Mouse (Mus musculus) embryo, embryonic 9.5 days (tissue): ENCODE measurements around the gene Tnfrsf25.

ENCODE experiments used
- DNase-seq: peaks from one replicate; pipeline ENCODE4 v3.0.0-alpha.2; 2017; ENCODE audit errors: extremely low spot score

Tnfrsf25 gene

DNA sequence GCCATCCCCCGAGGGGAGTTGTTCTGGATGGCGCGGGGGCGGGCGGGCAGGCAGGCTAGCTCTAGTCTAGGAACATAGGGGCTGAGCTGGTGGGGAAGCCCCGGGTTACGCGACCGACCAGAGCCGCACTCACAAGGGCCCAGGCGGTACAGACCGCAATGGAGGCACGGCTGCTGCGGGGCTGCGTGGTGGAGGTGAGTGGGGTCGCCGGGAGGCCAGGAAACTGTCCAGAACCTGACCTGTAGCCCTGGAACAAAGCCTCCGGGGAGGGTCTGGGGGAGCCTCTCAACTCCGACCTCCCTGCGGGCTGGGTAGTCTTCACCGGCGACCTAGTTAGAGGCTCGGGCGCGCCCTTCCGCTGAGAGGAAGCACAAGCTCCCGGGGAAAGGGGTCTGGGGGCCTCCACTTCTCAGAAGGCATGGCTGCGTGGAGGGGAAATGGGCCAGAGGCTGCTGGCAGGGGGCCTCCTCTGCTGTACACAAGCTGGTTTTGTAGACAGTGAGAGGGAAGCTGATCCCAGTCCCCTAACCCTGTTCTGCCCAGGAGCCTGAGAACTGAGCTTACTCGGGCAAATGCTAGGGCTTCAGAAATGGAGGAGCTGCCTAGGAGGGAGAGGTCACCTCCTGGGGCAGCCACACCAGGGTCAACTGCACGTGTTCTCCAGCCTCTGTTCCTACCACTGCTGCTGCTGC lies at the start of gene Tnfrsf25:
Gene Tnfrsf25, plus strand, starts transcription at position 14 of the 692 bp plus-strand sequence.
- DNase-seq, result peak; percentile 40

DNA sequence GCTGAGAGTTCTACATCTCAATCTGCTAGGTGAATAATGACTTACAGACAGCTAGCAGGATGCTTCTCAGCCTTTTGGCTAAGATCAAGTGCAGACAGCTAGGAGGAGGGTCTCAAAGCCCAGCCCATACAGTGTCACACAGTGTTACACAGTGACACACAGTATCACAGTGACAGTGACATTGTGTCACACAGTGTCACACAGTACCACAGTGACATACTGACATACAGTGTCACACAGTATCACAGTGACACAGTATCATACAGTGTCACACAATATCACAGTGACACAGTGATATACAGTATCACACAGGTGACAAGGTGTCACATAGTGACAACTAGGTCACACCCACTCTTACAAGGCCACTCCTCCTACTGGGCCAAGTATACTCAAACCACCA lies 48.5 kb upstream of the Tnfrsf25 start:
- no peak for DNase-seq

DNA sequence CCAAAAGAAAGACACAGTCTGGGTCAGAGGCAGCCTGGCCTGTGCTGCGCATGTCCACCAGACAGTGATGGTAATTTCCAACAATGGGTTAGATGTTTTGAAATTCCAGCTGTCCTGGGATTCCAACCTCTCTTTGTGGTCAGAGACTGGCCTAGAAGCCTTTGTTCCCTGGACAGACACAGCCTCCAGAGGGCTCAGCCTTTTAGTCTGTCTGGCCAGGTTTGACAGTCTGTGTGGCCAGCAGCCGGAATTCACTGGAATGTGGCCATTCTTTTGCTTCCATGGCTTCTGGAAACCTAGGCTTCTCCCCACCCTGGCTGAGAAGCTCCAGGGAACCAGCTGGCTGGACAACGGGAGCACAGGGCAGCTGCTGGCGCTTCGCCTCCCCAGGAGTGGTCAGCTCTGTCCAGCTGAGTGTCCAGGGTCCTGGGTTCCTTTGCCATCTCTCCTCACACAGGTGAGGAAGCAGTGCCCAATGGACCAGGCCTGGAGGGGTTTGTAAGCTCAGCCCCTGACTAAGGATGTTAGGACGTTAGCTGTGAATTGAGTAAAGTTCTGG lies 47.5 kb upstream of the Tnfrsf25 start:
- no peak for DNase-seq

DNA sequence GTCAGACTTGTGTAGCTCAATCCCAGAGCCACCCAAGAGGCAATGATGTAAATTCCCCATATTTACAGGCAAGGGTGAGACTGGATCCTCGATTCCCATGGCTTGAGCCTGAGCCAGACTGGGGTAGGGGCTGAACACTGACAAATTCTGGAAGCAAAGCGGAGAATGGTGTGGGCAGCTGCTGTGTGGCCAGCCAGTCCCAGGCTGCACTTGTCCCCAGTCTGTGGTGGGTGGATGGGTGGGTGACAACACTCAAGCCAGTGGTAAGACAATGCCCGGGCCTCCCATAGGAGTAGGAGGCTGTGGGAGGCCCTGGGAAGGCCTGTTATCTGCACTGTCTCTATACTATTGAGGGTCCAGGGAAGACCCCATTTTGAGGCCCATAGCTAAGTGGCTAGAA lies 46.5 kb upstream of the Tnfrsf25 start:
- no peak for DNase-seq

DNA sequence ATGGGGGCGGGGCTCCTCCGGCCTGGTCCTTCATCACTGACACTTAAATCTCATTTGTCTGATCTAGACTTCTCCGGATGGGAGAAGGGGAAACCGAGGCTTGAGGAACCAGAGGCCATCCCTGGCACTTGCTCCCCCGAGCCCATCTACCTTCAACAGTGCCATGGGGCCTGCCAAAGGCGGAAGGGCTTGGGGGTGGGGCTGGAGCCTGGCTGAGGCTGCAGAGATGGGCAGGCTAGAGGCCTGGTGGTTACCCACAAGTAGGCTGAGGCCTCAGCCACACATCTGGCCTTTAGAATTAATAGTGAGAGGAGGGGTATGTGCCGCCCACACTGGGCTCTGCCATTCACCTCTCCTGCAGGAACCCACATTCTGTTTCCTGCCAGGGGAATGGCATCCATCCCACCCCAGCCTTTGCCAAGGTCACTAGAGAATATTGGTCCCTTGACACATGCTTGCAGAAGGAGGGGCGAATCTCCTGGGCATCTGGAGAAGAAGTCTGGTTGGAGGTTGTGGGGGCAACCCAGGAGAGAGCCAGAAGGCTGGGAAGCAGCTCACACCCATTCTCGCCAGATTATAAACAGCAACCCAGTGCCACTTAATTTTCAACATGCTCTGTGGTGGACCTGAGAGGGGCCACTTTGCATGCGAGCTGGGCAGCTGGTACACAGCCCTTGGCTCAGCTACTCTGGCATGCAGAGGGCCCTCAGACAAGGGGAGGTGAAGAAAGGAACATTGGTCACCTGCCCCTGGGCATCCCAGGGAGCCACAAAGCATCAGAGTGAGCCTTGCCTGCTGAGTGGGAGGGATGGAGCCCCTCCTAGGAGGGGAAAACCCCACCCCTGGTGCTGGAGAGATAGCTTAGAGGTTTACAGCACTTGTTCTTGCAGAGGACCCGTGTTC lies 45.0 kb upstream of the Tnfrsf25 start:
- DNase-seq, result no peak

DNA sequence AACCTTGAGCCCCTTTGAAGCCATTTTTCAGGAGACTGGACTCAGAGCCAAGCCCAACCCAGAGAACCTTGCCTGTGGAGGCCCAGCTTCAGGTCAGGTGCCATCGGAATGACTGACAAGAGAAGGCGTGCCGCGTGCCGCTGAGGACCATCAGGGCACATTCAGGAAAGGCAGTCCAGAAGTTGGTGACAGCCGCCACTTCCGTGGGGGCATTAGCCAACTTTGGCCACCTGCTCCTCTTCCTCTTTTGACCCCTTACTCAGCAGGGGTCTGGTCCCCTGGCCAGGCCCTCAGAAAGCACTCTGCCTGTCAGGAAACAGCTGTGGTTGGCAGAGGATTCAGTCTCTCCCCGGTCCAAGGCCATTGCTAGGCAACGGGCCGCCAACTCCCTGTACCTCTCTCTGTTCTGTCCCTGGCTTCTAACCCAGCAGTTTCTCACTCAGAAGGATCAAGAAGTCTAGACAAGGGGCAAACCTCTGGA lies 43.6 kb upstream of the Tnfrsf25 start, which contains the start of gene Plekhg5:
Gene Plekhg5, plus strand, starts transcription at position 378 of the 481 bp plus-strand sequence.
- DNase-seq, result no peak

DNA sequence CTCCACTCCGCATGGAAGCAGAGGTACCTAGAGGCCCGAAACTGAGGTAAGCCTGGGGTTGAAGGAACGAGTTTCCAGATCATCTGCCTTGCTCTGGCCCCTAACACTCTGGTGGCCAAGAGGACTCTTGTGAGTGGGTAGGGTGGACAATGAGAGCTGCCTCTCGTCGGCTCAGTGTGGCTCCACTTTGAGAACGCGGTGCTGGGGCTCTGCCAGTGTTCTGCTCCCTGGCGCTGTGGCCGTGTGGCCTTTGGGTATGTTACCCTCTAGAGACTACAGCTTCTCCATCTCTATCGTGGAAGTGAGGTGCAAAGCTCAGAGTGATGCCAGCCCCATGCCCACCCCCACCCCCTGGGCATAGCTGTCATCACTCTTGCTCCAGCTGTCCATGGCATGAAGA lies 43.1 kb upstream of the Tnfrsf25 start:
- DNase-seq, result no peak

DNA sequence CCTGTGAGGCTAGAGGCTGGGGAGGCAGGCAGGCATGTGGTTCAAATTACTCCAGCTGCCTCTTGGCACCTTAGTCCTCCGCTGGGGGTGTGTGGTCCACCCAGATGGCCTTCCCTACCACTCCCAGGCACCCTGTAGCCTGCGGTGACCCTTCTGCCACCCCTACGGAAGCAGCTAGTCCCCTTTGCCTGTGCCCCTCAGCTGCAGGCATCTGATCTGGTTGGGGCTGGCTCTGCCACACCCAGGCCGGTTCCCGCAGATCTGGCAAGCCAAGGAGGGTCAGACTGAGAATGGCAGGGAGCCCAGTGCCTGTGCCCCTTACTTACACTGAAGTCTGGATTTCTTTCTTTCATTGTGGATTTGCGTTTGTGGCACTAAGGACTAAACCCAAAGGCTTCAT lies 42.0 kb upstream of the Tnfrsf25 start:
- DNase-seq, result no peak

DNA sequence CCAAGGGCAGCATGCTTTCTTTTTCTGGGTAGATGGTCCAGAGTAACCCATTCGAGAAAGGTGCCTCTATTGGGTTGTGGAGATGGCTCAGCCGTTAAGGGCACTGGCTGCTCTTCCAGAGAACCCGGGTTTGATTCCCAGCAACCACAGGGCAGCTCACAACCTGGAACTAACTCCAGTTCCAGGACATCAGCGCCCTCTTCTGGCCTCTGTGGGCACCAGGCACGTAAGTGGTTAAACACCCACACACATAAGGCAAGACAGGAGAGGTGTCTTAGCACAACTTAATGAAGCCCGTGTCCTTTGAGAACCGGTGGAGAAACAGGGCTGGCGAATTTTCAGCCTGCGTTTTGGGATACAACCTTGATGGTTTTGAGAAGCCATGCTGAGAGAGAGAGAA lies 41.2 kb upstream of the Tnfrsf25 start:
- no peak for DNase-seq

DNA sequence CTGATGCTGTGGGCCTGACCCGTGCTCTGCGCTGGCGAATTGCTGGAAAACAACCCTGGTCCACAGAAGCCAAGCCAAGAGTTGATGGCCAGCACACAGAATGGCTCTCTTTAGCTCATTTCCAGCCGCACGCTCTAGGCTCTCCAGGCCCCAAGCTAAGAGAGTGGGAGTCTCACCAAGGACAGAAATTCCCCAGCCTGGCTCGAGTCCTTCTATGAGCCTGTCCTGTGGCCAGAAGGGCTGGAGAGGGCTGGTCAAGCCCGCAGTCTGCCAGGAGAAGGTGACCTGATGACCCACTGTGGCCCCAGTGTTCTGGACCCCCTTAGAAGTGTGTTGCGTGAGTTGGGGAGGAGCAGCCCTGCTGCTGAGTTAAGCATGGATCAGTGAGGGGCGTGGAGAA lies 38.5 kb upstream of the Tnfrsf25 start:
- no peak for DNase-seq

DNA sequence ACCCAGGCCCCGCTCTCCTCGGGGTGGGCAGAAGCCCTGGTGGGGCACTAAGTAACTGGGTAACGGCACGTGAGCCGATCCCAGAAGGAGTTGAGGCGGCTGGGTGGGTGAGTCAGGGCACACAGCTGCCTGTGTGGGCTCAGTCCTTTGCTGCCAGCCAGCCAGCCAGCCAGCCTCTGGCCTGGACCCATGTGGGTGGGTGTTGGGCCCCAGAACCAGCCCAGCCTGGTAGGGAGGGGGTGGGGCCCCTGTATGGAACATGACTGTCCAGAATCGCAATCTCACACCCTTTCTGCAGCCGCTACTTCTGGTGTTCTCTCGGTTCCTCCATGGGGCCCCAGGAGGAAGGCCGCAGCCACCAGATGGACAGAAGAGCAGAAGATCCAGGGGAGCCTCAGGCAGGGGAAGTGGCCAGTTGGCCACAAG lies 37.6 kb upstream of the Tnfrsf25 start:
- no peak for DNase-seq

DNA sequence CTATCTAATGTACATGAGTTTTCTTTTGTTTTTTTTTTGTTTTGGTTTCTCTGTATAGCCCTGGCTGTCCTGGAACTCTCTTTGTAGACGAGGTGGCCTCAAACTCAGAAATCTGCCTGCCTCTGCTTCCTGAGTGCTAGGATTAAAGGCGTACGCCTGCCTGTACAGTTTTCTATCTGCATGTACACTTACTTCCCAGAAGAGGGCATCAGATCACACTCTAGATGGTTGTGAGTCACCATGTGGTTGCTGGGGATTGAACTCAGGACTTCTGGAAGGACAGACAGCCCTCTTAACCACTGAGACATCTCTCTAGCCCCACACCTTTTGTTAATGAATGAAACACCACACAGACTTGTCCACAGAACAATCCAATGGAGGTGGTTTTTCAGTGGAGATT lies 36.5 kb upstream of the Tnfrsf25 start:
- DNase-seq, result no peak

DNA sequence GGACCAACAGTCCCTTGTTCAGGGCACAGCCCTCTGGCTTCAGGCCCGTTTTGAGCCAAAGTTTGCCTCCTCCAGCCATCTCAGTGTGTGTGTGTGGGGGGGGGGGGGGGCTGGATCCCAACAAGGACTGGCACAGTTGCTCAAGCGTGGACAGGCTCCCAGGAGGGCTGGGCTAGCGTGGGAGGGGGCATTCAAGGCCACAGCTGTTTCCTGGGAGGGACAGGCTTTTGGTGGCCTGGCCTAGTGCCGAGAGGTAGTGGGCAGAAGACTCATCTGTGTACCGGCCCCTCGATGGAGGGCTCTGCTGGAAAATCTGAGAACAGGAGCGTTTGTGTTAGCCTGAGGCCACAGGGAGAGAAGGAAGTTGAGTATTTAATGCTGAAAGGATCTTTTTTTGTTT lies 35.8 kb upstream of the Tnfrsf25 start:
- no peak for DNase-seq

DNA sequence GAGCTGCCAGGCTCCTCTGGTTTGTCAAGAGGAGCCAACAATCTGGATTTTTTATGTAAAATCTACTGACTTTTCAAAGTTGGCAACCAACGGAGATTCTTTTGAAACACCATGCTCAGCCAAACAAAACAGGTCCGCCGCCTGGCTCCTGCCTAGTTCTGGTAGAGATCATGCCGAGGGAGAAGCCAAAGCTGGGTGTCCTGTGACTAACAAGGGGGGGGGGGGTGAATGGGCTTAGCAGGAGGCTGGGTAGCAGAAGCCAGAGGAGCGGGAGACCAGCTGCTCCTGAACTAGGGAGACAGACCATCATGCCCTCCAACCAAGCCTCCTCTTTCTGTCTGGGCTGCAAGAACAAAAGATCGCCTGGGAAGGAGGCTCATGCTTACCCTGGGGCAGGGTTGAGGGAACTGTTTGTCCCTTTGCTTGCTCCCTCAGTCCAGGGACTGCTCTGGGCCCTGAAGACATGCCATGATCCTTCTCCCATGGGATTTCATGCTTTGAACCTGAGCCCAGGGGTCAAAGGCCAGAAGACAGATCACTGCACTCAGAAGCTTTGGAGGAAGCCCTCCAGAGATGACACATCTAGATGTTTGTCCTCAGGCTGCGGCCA lies 32.0 kb upstream of the Tnfrsf25 start:
- DNase-seq, result no peak

DNA sequence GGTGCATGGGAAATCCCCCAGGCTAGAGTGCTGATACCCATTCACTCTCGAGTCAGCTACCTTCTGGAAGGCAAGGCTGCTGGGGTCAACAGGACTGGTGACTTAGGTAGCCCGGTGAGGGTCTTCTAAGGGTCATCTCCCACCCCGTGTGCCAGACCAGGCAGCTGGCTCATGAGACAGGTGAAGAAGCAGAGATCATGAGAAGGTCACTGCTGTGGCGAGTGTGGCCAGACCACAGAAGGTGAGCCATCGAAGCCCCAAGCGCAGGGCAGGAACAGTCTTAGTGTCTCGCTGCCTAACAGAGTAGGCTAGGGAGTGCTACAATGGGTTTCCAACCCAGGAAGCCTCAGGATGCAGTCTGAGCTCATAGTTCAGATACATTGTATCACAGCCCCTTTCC lies 31.1 kb upstream of the Tnfrsf25 start:
- no peak for DNase-seq

DNA sequence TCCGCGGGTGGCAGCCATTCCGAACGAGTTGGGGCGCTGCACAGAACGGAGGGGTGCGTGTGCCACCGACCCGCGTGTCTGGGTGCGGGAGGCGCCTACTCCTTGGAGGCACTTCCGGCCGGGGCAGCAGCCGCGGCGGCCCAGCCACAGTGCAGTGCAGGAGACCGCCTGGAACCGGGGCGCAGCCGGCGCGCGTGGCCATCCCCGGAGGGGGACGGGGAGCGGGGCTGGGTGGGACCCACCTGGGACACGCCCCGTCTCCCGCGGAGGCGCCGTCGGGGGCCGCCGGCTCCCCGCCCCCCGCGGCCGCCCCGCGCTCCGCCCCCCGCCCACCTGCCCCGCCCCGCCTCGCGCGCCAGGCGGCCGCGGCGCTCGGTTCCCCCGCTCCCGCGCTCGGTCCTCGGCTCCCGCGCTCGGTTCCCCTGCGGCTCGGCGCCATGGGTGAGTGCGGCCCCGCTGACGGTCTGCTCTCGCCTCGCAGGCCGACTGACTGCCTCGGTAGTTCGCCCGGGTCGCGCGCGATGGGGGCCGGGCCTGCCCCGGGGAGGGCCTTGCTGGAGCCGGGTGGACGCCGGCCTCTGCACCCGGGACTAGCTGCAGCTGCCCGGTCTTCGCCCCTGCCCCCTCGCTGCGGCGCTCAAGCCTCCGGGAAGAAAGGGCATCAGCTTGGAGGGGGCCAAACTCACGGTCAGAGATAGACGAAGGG lies 29.1 kb upstream of the Tnfrsf25 start:
- DNase-seq, result peak; percentile 66

DNA sequence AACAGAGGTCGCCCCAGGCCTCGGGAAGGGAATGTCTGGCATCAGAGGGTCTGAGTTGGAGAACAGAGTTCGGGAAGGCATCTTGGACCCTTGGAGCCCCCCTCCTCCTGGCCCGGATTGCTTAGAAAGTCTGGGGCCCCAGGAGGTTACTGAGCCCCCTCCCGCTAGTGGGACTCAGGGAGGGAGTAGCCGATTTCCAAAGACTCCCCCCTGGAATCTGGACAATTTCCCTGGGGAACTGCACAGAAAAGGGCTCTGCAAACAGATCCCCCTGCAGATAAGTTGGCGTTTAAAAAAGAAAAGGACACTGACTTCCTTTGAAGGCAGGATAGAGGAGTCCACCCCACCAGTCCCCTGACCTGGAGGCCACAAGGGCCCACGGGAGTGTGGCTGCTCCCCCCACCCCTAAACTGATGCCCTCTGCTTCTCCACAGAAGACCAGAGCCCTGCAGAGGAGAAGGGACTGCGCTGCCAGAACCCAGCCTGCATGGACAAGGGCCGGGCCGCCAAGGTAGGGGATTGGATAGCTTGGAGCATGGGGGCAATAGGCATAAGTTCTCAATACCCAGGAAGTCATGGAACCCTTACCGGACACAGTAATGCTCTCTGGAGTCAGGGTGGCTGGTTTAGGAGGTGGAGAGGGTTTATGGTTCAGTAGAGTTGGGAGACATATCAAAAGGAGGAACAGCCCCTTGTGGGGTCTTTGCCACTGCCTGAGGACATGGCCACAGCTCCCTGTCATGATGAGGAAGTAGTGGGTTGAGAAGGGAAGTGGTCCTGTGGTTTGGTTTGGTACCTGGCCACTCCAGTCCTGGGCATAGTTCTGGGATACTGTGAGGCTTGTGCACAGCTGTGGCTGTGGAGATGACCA lies 28.3 kb upstream of the Tnfrsf25 start:
- peak; percentile 62 for DNase-seq

DNA sequence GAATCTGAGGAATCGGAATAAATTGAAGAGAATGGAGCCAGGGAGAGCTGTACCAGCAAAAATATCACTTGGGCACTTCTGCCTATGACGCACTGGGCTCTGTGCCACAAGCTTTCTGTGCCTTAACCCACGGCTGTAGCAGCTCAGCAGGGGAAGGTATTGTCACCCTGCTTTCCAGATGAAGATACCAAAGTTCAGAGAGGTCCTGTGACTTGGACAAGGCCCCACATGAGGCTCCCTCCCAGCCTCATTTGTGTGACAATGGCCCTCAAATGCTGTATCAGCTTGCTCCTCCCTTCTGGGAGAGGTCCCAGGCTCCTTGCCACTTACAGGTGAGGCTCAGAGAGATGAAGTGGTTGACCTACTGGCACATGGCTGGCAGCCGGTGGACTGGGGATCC lies 27.6 kb upstream of the Tnfrsf25 start:
- no peak for DNase-seq

DNA sequence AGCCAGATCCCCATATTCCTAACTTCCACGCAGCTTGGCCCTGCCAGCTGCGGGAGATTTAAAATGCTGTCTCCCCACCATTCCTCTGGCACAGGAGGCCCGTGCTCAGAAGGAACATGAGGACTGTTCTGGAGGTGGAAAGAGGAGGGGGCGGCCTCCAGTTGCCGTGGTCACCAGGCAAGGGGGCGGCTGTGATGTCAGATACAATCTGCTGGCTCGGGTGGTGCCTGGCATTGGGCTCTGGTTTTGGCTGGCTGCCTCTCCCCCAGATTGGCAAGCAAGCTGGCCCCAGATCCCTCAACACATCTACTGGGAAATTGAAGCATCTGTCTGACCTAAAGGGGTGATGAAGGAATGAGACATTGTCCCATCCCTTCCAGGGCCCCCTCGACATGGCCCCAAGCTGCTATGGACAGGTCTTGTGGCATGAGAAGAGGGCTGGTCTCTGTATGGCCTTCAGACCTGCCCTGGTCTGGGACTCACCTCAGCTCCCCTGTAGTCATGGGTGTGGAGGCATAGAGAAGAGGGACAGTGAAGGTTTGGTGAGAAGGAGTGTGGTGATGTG lies 27.1 kb upstream of the Tnfrsf25 start:
- no peak for DNase-seq

DNA sequence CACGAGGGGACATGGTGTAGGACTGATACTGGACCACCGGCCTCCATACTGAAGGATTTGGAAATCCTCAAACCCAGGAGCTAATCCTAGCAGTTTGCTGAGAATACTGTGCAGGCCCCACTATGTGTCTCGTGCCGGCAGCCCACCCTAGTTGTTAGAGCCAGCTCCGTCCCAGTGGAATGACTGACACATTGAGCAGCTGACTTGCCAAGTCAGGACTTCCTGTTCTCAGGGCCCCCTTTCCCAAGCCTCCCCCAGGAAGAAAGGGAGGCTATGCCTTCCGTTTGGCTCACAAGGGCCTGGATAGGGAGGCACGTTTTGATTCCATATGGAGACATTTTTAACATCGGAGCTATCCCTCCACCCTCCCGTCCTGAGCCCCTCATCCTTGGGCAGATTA lies 25.5 kb upstream of the Tnfrsf25 start:
- no peak for DNase-seq
